Mouse (Mus musculus) bone marrow, adult 2 months (tissue): Measurements from ENCODE around the gene Pcyt2. TPM values are rescaled to one million over a fixed set of nuclear protein-coding genes. Genes with fewer than 3 reads are reported as not detected.
A peak's percentile ranks its signal among the peaks of the same experiment; 100 is the strongest.

ENCODE experiments used
- H3K27ac ChIP-seq: fragments of 200-500 bp; 2 replicates; pipeline ENCODE4 v1.5.1; 2012; ENCODE audit warnings: low read depth, mild to moderate bottlenecking, control low read depth, inconsistent platforms, low read length; ENCODE audit not compliant: control insufficient read depth, poor library complexity, insufficient read depth
- H3K4me1 ChIP-seq: fragments of 200-500 bp; 2 replicates; pipeline ENCODE4 v1.6.1; 2011; ENCODE audit warnings: low read length; ENCODE audit not compliant: control insufficient read depth, insufficient read depth
- H3K4me3 ChIP-seq: fragments of 200-500 bp; replicated peaks from 2 replicates; pipeline ENCODE3; 2011; ENCODE audit warnings: mild to moderate bottlenecking, low read depth, low read length, control low read depth; ENCODE audit not compliant: control insufficient read depth
- CTCF ChIP-seq: fragments of 200-500 bp; IDR thresholded peaks from 2 replicates; pipeline ENCODE4 v1.5.1; 2011; ENCODE audit warnings: low read length, control low read depth; ENCODE audit not compliant: control insufficient read depth, insufficient read depth
- POLR2A ChIP-seq: fragments of 200-500 bp; IDR thresholded peaks from 2 replicates; pipeline ENCODE4 v1.6.1; 2011; ENCODE audit warnings: low read depth, mild to moderate bottlenecking, control low read depth, low read length, borderline replicate concordance; ENCODE audit not compliant: control insufficient read depth
- WGBS: fragments of 180-500 bp; shearing (Covaris S2); methylation state at CpG from one replicate; pipeline ENCODE4 v1.1.7; 2018; 5-methylcytosine and 5-hydroxymethylcytosine counted together
- polyA plus RNA-seq: library from polyadenylated mRNA; stranded (reverse); fragments of >200 nt; gene quantifications from 2 replicates; pipeline ENCODE4 v1.2.4, GENCODE M21; 2011; ENCODE audit warnings: low replicate concordance; ENCODE audit not compliant: missing spikeins, insufficient read depth, insufficient read length

Pcyt2 gene
- polyA plus RNA-seq, 1 experiment: 46.8 TPM

DNA sequence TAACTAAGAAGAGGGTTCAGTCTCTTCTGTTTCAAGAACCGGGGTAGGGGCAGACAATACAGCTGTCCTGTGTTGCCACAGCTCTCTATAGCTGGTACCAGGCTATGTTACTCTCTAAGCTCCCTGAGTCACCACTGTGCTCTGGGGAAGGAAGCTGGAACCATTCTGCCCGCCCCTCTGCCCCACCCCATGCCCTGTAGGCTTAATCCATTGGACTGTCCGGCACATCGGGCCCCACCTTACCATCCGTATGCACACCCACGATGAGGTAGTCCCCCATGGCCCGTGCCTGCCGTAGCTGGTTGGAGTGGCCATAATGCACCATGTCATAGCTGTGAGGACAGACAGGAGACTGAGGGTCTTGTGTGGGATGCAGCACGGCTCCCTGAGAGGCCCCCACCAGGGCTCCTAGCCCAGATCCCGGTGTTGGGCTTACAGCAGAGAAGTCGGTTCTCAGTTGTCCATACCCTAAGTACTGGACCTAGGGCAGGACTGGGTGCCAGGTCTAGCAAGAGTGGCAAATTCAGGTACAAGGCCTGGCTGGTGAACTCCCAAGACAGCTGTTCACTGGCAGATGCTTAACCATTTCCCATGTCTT is 2.0 kb downstream of the Pcyt2 start:
- WGBS: 86% methylated on average over 11 of the region's 11 CpGs
- Histone ChIP-seq H3K4me1 (peaks cover 2% of the 10 kb centered on the region; the same call in 1 of the 2 replicates), H3K27ac (no peak overlapping the region), H3K4me3 (no peak overlapping the region)
- no peak for TF ChIP-seq POLR2A
- no peak for TF ChIP-seq CTCF

DNA sequence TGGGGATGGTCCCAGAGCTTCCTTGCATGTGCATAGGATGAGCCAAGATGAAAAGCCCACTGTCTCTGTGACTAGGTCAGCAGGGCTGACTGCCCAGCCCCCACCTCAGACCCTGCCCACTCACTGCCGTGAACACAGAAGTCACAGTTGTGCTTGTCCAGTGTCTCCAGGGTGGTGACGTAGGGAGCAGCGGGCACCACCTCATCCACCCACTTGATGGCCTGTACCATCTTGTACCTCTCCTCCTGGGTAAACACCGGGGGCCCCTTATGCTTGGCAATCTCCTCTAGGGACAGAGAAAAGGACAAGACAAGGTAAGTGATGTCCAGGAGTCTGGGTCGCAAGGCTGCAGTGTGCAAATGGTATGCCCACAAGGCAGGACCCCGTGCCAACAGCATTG is 2.6 kb downstream of the Pcyt2 start:
- TF ChIP-seq POLR2A (no peak), CTCF (no peak)
- H3K27ac ChIP-seq: no peak overlapping the region
- H3K4me1 ChIP-seq: peaks cover 2% of the 10 kb centered on the region; the same call in 1 of the 2 replicates
- H3K4me3 ChIP-seq: no peak overlapping the region
- WGBS: 90% methylated on average over 6 of the region's 6 CpGs

DNA sequence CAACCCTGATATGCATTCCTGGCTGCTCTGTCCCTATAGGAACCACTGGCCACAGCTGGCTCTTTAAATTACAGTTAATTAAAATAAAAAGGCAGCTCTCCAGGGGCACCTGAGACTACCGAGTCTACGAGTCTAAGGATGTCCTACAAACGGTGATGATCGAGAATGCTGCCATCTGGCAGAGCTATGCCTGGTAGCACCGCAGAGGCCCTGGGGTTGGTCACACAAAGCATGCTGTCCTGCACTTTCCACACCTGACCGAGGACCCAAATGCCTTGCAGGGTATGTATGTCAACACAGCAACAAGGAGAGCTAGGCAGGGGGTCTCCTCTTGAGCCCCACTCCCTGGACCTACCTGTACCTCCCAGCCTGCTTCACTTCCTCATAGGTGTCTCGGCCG is 3.8 kb downstream of the Pcyt2 start:
- 84% methylated on average over 8 of the region's 8 CpGs for WGBS
- TF ChIP-seq CTCF (no peak), POLR2A (no peak)
- Histone ChIP-seq H3K4me3 (no peak overlapping the region), H3K27ac (no peak overlapping the region), H3K4me1 (peaks cover 2% of the 10 kb centered on the region; the same call in 1 of the 2 replicates)

DNA sequence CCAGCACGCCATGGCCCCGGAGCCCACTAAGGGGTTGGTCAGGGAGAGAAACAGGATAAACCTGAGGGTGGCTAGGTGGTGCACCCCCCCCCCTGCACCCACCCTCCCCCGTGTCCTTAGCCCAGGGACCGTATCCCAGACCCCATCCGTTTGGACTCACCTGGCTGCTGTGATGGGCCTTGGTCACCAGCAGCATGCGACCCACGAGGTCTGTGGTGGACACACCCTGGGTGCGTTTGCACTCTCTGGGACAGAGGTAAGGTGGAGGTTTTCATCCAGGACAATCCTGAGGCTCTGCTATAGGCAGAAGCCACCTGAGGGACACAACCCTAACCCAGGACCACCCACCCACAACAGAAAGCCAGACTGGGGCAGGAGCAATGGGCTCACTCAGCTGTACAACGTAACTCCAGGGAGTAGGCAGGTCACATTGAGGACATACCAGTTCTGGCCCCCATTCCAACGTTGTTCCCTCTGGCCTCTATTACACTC is 4.2 kb downstream of the Pcyt2 start:
- Histone ChIP-seq H3K4me1 (peaks cover 2% of the 10 kb centered on the region; the same call in 1 of the 2 replicates), H3K4me3 (no peak overlapping the region), H3K27ac (no peak overlapping the region)
- WGBS: 88% methylated on average over 10 of the region's 10 CpGs
- no peak for TF ChIP-seq POLR2A
- TF ChIP-seq CTCF: no peak

DNA sequence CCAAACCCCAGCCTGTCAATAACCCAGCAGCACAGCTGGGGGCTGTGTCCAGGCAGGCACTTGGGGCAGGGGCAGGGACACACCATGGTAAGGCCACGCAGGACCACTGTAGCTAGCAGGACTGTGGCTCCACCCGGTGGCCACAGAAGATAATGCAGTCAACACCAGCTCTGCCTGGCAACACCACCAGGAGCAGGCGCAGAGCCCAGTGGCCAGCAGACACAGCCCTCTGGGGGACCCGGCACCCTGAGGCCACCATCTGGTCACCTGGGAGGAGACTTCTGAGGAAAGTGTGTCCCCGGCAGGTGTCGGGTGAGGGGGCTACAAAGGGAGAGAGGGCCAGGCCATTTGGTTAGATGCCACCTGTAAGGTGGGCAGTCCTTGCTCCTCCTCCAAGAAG is 5.0 kb downstream of the Pcyt2 start:
- peak; percentile 95 for TF ChIP-seq CTCF
- no peak for TF ChIP-seq POLR2A
- 49% methylated on average over 6 of the region's 6 CpGs for whole genome bisulfite sequencing
- Histone ChIP-seq H3K4me3 (no peak overlapping the region), H3K4me1 (peaks cover 2% of the 10 kb centered on the region; the same call in 1 of the 2 replicates), H3K27ac (no peak overlapping the region)

DNA sequence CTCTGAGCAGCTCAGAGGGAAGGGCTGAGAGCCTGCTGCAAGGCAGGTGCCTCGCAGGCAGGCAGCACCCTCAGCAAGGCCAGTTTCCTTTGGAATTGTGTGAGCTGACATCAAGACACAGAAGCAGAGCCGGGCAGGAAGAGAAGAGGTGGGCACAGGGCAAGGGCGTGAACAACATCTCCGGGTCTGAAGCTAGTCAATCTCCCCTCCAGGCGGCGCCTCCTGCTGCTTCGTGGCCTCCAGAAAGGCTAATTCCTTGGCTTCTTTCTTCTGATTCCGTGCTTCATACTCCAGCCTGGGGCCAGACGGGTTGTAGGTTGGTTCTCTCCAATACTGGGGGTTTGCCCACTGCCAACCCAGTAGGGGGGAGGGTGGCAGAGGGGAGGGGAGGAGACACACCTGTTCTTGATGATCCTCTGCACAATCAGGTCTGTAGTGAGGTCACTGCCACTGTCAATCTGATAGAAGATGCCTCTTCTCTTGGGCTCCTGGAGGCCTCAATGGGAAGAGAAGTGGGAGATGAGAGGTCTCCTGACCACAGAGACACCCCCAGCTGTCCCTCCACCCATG is 7.2 kb downstream of the Pcyt2 start:
- H3K4me3 ChIP-seq: no peak overlapping the region
- H3K4me1 ChIP-seq: no peaks in the 10 kb centered on the region
- no peak for TF ChIP-seq POLR2A
- no peak for TF ChIP-seq CTCF
- 91% methylated on average over 9 of the region's 9 CpGs for WGBS
- H3K27ac ChIP-seq: no peak overlapping the region

DNA sequence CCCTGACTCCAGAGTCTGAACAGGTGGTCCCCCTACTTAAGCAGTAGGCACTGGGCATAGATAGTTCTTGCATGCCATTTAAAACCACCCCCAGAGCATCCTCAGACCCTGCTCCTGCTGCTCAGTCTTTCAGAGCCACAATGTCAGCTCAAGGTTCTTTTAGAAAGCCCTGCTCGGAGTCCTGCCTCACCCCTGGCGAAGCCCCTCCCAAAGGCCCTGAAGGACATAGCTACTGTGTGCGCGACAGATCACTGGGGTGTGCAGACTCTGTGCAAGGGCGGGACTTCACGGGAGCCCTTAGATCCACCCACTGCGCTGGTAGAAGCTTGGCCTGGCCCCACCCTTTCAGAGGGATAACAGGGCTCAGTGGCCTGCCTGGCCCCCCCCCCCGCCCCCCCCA is 8.5 kb downstream of the Pcyt2 start:
- Histone ChIP-seq H3K4me3 (no peak overlapping the region), H3K27ac (no peak overlapping the region), H3K4me1 (no peaks in the 10 kb centered on the region)
- 66% methylated on average over 8 of the region's 8 CpGs for WGBS
- TF ChIP-seq POLR2A (no peak), CTCF (no peak)

DNA sequence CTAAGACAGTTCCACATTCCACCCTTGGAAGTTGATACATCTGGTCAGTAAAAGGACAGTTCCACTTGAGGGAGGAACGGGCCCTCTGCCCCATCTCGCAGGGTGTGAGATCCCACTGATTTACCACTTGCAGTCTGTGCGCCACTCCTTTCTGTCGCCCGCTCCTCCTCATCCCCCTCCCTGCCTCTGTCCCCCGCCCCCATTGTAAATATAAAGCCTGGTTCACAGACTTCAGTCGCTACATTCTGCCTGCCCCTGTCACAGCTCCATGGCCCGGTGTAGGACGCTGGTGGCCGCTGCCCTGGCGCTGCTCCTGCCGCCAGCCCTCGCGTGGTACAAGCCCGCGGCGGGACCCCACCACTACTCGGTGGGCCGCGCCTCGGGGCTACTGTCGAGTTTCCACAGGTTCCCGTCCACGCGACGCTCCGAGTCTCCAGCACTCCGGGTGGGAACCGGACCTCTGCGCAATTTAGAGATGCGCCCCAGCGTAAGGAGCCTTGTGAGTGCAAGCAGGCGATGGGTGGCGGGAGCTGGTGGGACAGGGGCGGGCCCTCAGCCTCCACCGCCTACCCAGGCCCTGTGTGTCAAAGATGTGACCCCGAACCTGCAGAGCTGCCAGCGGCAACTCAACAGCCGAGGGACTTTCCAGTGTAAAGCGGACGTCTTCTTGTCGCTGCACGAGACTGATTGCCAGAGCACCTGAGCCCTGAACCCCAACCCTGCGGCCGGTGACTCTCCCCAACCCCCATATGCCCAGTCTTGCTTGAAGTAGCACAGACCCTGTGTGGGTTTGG is 9.3 kb downstream of the Pcyt2 start, which contains the start of gene Npb:
Npb (plus strand) TSS at position 237 of the 794 bp plus-strand sequence.
- TF ChIP-seq POLR2A: no peak
- TF ChIP-seq CTCF: no peak
- 18% methylated on average over 45 of the region's 45 CpGs for WGBS
- Histone ChIP-seq H3K4me3 (no peak within 1 kb of the TSS), H3K4me1 (no peaks in the 10 kb centered on the region), H3K27ac (no peak within 1 kb of the TSS)
